Mouse (Mus musculus): ENCODE data around the gene Slc35f2.

- TF ChIP-seq CTCF (conservative IDR thresholded peaks at IDR 0.05; ENCODE audit: insufficient read depth, insufficient read length, low read depth, low read length) = no peak
- TF ChIP-seq POLR2A (IDR thresholded peaks at IDR 0.05; ENCODE audit: low read depth, low read length) = no peak
Observed at GRCm38 (mm10) chr9:53771344-53772021, at the start of gene Slc35f2.

Data from kidney, adult 2 months (tissue).